Mouse (Mus musculus): Measurements from ENCODE around the gene Mad1l1.
"Not testable (repeated sequence)": the region's sequence is repeated elsewhere in the genome, so short reads cannot be mapped to it uniquely, and the experiment has no call there.

The Mad1l1 gene

GRCm38 (mm10) chr5:140321042-140321755 is at the start of gene Mad1l1, which contains the start of gene Nudt1:
Mad1l1 (minus strand) TSS chr5:140321552.
Nudt1 (plus strand) TSS chr5:140321656.
- in situ Hi-C loops (cut with MboI, MseI), result no loop called here

- in situ Hi-C loops (cut with MboI, MseI), result no loop called here
Observed at GRCm38 (mm10) chr5:140370446-140371254, 49.3 kb upstream of the Mad1l1 start.

DNA sequence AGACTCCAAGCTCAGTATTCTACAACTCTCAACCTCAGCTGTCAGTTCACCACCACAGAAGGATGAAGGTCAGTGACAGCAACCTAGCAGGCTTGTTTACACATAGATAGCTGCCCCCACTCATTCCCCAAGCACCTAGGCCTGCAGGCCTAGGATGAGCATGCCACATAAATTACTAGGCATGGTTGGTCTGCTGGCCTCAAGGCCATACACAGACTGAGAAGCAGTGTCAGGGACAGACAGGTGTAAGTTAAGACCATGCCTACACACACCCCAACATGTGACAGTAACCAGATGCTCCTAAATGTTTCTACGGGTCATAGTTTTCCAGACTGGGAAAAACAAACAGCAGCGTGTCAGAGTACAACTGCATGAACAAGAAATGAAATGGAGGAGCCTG is 48.1 kb upstream of the Mad1l1 start:
- in situ Hi-C loops (cut with MboI, MseI), result no loop called here

DNA sequence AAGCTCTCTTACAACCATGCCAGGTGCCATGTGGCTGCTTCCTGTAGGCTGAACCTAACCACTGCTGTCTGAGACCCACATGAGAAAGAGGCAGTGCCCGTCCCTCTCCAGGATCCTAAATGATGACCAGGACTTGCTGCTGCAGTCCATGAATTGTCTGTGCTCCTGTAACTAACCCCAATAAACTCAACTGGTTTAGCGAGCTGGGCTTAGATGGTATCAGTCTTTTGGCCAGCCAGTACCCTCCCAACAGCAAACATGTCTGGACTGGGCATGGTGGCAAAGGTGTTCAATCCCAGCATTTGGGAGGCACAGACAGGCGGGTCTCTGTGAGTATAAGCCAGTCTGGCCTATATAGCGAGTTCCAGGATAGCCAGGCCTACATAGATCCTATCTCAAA is 47.6 kb upstream of the Mad1l1 start:
- in situ Hi-C loops (cut with MboI, MseI), result no loop called here

GRCm38 (mm10) chr5:140368126-140368525 is 46.8 kb upstream of the Mad1l1 start:
- in situ Hi-C loops (cut with MboI, MseI), result not testable (repeated sequence)

- in situ Hi-C loops (cut with MboI, MseI), result no loop called here
Observed at GRCm38 (mm10) chr5:140364415-140364814, 43.1 kb upstream of the Mad1l1 start.

- in situ Hi-C loops (cut with MboI, MseI), result no loop called here
Observed at GRCm38 (mm10) chr5:140359930-140360674, 38.8 kb upstream of the Mad1l1 start.

DNA sequence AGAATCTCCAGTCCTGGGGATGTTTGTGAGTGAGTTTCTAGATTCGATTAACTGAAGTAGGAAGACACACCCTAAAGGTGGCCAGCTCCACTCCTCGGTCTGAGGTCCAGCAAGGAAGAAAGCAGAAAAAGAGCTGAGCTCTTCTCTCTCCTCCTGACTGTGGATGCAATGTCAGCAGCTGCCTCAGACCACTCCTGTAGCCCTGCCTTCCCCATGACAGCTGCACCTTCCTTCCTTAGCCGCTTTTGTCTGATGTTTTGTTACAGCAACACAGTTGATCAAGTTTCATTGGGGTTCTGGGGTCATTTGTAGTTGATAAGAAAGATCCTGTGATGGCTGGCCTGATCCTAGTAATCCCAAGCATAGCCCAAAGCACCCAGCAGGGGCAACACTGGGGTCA is 36.1 kb upstream of the Mad1l1 start:
- in situ Hi-C loops (cut with MboI, MseI), result no loop called here

- in situ Hi-C loops (cut with MboI, MseI), result no loop called here
Observed at GRCm38 (mm10) chr5:140355934-140356333, 34.6 kb upstream of the Mad1l1 start.

- in situ Hi-C loops (cut with MboI, MseI), result no loop called here
Observed at GRCm38 (mm10) chr5:140352352-140352751, 31.0 kb upstream of the Mad1l1 start.

DNA sequence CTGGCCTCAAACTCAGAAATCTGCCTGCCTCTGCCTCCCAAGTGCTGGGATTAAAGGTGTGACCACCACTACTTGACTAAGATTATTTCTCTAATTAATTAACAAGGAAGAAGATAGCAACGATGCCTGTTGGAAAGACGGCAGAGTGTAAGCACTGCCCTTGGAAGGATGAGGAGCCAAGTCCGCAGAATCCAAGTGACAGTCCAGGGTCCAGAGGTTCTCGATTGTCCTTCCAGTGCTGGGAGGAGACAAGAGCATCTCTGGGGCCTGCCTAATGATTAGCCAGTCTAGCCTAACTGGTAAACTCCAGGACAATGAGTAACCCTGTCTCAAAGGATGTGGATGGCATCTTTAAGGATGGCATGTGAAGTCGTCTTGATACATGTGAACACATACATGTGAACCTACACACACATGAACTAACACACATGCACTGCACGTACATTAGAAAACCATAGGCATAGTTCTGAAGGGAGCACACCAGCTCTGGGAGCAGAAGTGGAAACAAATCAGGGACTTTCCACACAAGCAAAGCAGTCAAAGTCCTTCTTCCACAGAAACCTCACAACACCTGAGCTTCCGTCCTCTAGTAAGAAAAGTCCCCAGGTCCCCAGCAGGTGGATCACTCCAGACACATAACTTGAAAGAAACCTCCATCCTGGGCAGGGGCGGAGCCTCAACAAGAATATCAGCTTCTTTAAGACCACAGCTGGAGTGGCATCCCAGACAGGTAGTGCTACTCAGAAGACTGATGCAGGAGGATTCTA is 29.6 kb upstream of the Mad1l1 start:
- in situ Hi-C loops (cut with MboI, MseI), result no loop called here

GRCm38 (mm10) chr5:140349882-140350281 is 28.5 kb upstream of the Mad1l1 start:
- in situ Hi-C loops (cut with MboI, MseI), result no loop called here

- in situ Hi-C loops (cut with MboI, MseI), result no loop called here
Observed at GRCm38 (mm10) chr5:140346050-140346449, 24.7 kb upstream of the Mad1l1 start.

- in situ Hi-C loops (cut with MboI, MseI), result no loop called here
Observed at GRCm38 (mm10) chr5:140345244-140345643, 23.9 kb upstream of the Mad1l1 start.

DNA sequence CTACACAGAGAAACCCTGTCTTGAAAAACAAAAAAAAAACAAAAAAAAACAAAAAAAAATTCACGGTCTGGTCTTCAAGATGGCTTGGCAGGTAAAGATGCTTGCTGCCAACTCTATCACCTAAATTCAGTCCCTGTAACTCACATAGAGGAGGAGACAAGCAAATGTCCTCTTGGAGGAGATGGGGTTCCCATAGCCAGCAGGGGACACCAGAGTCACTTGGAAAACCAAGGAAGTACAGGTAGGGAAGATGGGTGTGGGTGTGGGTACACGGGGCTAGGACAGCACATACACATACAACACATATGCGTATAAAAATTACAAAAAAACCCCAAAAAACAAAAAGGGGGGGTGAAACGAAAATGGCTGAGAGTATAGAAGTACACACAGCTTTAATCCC is 21.5 kb upstream of the Mad1l1 start:
- in situ Hi-C loops (cut with MboI, MseI), result loop anchor here in 1 of 2 experiments (5.0 kb wide), 1 partner anchor 44 kb away; the partner anchor contains the start of gene Snx8

DNA sequence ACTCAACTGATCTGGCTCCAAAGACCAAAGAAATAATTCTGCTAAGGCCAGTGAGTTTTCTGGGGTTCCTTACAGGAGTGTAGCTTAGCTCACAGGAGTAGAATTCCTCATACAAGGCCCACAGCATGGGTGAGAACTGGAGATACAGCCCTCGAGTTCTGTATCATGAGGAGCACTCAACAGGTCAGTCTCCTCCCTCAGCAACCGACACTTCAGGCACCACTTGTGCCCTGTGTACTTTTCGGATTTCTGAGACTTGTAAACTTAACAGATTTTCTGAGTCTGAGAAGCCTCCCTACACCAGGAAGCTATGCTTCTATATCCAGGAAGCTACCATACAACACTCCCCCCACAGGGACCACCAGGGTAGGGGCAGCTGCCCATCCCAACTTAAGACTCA is 18.5 kb upstream of the Mad1l1 start:
- in situ Hi-C loops (cut with MboI, MseI), result loop anchor here in 1 of 2 experiments (5.0 kb wide), 1 partner anchor 47 kb away; the partner anchor contains the start of gene Snx8

DNA sequence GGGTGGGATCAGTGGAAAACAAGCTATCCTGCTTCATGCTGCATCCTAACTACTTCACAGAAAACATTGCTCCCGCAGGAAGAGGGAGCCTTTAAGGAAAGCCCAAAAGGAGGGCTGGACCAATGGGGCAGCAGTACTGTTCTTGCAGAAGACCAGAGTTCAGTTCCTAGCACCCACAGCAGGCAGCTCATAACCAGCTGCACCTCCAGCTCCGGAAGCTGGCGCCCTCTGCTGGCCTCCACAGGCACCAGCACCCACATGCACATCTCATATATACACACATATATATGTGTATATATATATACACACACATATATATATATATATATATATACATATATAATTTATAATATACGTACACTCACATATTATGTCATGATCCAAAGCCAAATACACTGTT is 17.4 kb upstream of the Mad1l1 start:
- in situ Hi-C loops (cut with MboI, MseI), result no loop called here

DNA sequence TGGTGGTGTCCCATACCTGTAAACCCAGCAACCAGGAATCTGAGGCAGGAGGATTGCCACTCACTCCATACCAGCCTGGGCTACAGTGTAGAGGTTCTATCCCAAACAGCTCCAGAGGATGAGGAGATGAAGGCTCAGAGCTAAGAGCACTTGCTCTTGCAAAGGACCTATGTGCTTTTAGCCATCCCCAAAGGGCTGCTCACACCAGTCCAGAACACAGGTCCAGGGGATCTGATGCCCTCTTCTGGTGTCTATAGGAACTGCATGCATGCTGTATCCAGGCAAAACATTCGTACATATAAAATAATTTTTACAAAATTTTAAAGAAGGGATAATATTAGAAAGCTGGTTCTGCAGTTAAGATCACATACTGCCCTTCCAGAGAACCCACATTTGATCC is 15.3 kb upstream of the Mad1l1 start:
- in situ Hi-C loops (cut with MboI, MseI), result no loop called here

DNA sequence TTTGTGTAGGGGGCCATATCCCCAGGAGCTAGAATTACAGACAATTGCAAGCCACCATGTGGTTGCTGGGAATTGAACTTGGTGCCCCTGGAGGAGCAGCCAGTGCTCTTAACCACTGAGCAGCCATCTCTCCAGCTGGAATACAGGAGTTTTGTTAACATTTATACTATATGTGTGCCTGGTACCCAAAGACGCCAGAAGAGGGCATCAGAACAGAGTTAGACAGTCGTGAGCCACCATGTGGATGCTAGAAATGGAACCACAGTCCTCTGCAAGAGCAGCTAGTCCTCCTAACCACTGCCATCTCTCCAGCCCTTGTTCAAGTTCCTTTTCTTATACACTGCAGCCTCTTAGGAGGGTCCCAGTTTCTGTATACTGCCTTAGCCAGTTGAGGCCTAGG is 12.3 kb upstream of the Mad1l1 start:
- in situ Hi-C loops (cut with MboI, MseI), result no loop called here

DNA sequence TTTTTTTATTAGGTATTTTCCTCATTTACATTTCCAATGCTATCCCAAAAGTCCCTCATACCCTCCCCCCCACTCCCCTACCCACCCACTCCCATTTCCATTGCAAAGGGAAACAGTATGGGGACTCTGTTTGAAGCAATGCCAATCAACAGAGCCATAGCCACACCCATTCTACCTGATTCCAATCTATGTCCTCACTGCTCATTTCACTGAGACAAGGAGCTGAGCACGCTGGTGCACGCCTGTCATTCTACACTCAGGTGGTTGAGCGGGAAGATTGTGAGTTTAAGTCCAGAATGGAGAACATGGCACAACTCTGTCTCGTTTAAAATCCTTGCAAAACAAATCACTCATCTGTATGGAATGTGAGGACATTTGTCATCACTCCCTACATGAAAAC is 11.2 kb upstream of the Mad1l1 start:
- in situ Hi-C loops (cut with MboI, MseI), result no loop called here
